Mouse (Mus musculus): ENCODE measurements around the gene Cd46.

Gene Cd46

GRCm38 (mm10) chr1:195018089-195018999 is 73.7 kb downstream of the Cd46 start:
- DNase-seq, result peak; percentile 9

GRCm38 (mm10) chr1:195017626-195018025 is 74.4 kb downstream of the Cd46 start:
- no peak for DNase-seq

GRCm38 (mm10) chr1:195016811-195017501 is 75.1 kb downstream of the Cd46 start:
- no peak for DNase-seq

- no peak for DNase-seq
Observed at GRCm38 (mm10) chr1:195015281-195015680, 76.8 kb downstream of the Cd46 start.

- DNase-seq, result no peak
Observed at GRCm38 (mm10) chr1:195014201-195014885, 77.7 kb downstream of the Cd46 start.

- DNase-seq, result no peak
Observed at GRCm38 (mm10) chr1:195012531-195012930, 79.5 kb downstream of the Cd46 start.

GRCm38 (mm10) chr1:195006267-195006666 is 85.8 kb downstream of the Cd46 start:
- no peak for DNase-seq

- no peak for DNase-seq
Observed at GRCm38 (mm10) chr1:195004194-195004593, 87.9 kb downstream of the Cd46 start.

GRCm38 (mm10) chr1:195003328-195003727 is 88.7 kb downstream of the Cd46 start:
- DNase-seq, result no peak

GRCm38 (mm10) chr1:194998396-194998795 is 93.7 kb downstream of the Cd46 start:
- DNase-seq, result no peak

- no peak for DNase-seq
Observed at GRCm38 (mm10) chr1:194995196-194995595, 96.9 kb downstream of the Cd46 start.

GRCm38 (mm10) chr1:194994262-194994661 is 97.8 kb downstream of the Cd46 start:
- DNase-seq, result no peak

GRCm38 (mm10) chr1:194993409-194993988 is 98.5 kb downstream of the Cd46 start:
- DNase-seq, result no peak

GRCm38 (mm10) chr1:194992589-194993317 is 99.3 kb downstream of the Cd46 start:
- no peak for DNase-seq

- no peak for DNase-seq
Observed at GRCm38 (mm10) chr1:194991654-194992053, 100.4 kb downstream of the Cd46 start.

- no peak for DNase-seq
Observed at GRCm38 (mm10) chr1:194990976-194991375, 101.1 kb downstream of the Cd46 start.

GRCm38 (mm10) chr1:194989024-194989423 is 103.0 kb downstream of the Cd46 start:
- DNase-seq, result no peak

Measured in liver (tissue).